Mouse (Mus musculus): ENCODE measurements around the gene Pisd. TPM values are rescaled to one million over a fixed set of nuclear protein-coding genes. Genes with fewer than 3 reads are reported as not detected.

Pisd gene
- total and polyA plus RNA-seq, 3 experiments: 45.2 to 57.1 (median 52.1) TPM

- Histone ChIP-seq H3K9ac (ENCODE audit: insufficient read depth, low read depth) (no peak overlapping the region), H3K9me3 (replicated peaks; ENCODE audit: low read length) (no peaks in the 10 kb centered on the region), H3K27ac (ENCODE audit: insufficient read depth, low read depth) (no peak overlapping the region), H3K27me3 (replicated peaks) (no peaks in the 10 kb centered on the region), H3K4me2 (ENCODE audit: insufficient read depth, low read depth, poor library complexity, severe bottlenecking) (no peak overlapping the region), H3K36me3 (replicated peaks in 1 of 2; ENCODE audit: control insufficient read depth in 1 of 2, insufficient read depth in 1 of 2, low read length in 1 of 2) (peaks cover 0 to under 1% of the 10 kb centered on the region in 2 experiments), H3K4me1 (ENCODE audit: control insufficient read depth in 1 of 2, insufficient read depth in 2 of 2) (peaks cover 0 to 4% of the 10 kb centered on the region in 2 experiments; a peak in 2 of 4 replicates), H3K79me2 (replicated peaks; ENCODE audit: control insufficient read depth, extremely low read depth, insufficient read depth, poor library complexity, severe bottlenecking) (no peaks in the 10 kb centered on the region), H3K4me3 (replicated peaks in 1 of 3; ENCODE audit: low read depth in 2 of 3, low read length in 2 of 3, poor library complexity in 1 of 3) (no peak overlapping the region)
- no peak for DNase-seq (ENCODE audit: extremely low read depth)
- dilution Hi-C loops (cut with MboI; ENCODE audit: extremely low pct_ligation_motif_present, extremely low pct_unique_long_range_greater_than_20kb, low sequenced_read_pairs): no loop called here
- no peak for TF ChIP-seq CHD1 (IDR thresholded peaks at IDR 0.05; ENCODE audit: low read depth, low read length)
- TF ChIP-seq ELF1 (IDR thresholded peaks at IDR 0.05; ENCODE audit: low read depth, low read length): no peak
- TF ChIP-seq E2F4 (IDR thresholded peaks at IDR 0.05; ENCODE audit: insufficient replicate concordance, low read depth, low read length): no peak
- no peak for TF ChIP-seq POLR2AphosphoS2 (IDR thresholded peaks at IDR 0.05; ENCODE audit: low read depth, low read length)
- no peak for TF ChIP-seq SMC3 (IDR thresholded peaks at IDR 0.05; ENCODE audit: low read depth, low read length)
- TF ChIP-seq JUND (conservative IDR thresholded peaks at IDR 0.05; ENCODE audit: low read depth, low read length): no peak
- TF ChIP-seq PAX5 (IDR thresholded peaks at IDR 0.05; ENCODE audit: low read length): no peak
- no peak for TF ChIP-seq IRF4 (IDR thresholded peaks at IDR 0.05; ENCODE audit: low read depth, low read length)
- no peak for TF ChIP-seq HCFC1 (IDR thresholded peaks at IDR 0.05; ENCODE audit: low read depth, low read length)
- TF ChIP-seq ZMIZ1 (IDR thresholded peaks at IDR 0.05; ENCODE audit: low read depth, low read length): no peak
- TF ChIP-seq MAX (IDR thresholded peaks at IDR 0.05; ENCODE audit: low read length): no peak
- in situ Hi-C loops (cut with MboI; ENCODE audit: low pct_ligation_motif_present, low pct_unique_long_range_greater_than_20kb, low sequenced_read_pairs): no loop called here
Measured at GRCm38 (mm10) chr5:32720416-32720815, 65.0 kb downstream of the Pisd start.

- Histone ChIP-seq H3K4me3 (replicated peaks in 1 of 3; ENCODE audit: low read depth in 2 of 3, low read length in 2 of 3, poor library complexity in 1 of 3) (no peak overlapping the region), H3K4me2 (ENCODE audit: insufficient read depth, low read depth, poor library complexity, severe bottlenecking) (no peak overlapping the region), H3K4me1 (ENCODE audit: control insufficient read depth in 1 of 2, insufficient read depth in 2 of 2) (peaks cover 0 to 4% of the 10 kb centered on the region in 2 experiments; a peak in 2 of 4 replicates), H3K9ac (ENCODE audit: insufficient read depth, low read depth) (no peak overlapping the region), H3K27ac (ENCODE audit: insufficient read depth, low read depth) (no peak overlapping the region), H3K9me3 (replicated peaks; ENCODE audit: low read length) (no peaks in the 10 kb centered on the region), H3K36me3 (replicated peaks in 1 of 2; ENCODE audit: control insufficient read depth in 1 of 2, insufficient read depth in 1 of 2, low read length in 1 of 2) (no peaks in the 10 kb centered on the region), H3K79me2 (replicated peaks; ENCODE audit: control insufficient read depth, extremely low read depth, insufficient read depth, poor library complexity, severe bottlenecking) (no peaks in the 10 kb centered on the region), H3K27me3 (replicated peaks) (no peaks in the 10 kb centered on the region)
- in situ Hi-C loops (cut with MboI; ENCODE audit: low pct_ligation_motif_present, low pct_unique_long_range_greater_than_20kb, low sequenced_read_pairs): no loop called here
- TF ChIP-seq NELFE (IDR thresholded peaks at IDR 0.05; ENCODE audit: low read depth, low read length) (no peak), RAD21 (IDR thresholded peaks at IDR 0.05; ENCODE audit: low read depth, low read length) (no peak), HCFC1 (IDR thresholded peaks at IDR 0.05; ENCODE audit: low read depth, low read length) (no peak), CHD2 (IDR thresholded peaks at IDR 0.05; ENCODE audit: low read length) (no peak), ZC3H11A (IDR thresholded peaks at IDR 0.05; ENCODE audit: low read depth, low read length) (no peak), SMC3 (IDR thresholded peaks at IDR 0.05; ENCODE audit: low read depth, low read length) (no peak), EP300 (IDR thresholded peaks at IDR 0.05; ENCODE audit: low read length) (no peak), E2F4 (IDR thresholded peaks at IDR 0.05; ENCODE audit: insufficient replicate concordance, low read depth, low read length) (no peak), KAT2A (IDR thresholded peaks at IDR 0.05; ENCODE audit: insufficient replicate concordance, low read length) (no peak), BHLHE40 (IDR thresholded peaks at IDR 0.05; ENCODE audit: low read depth, low read length) (no peak), MXI1 (IDR thresholded peaks at IDR 0.05; ENCODE audit: low read depth, low read length) (no peak), IRF4 (IDR thresholded peaks at IDR 0.05; ENCODE audit: low read depth, low read length) (no peak), UBTF (IDR thresholded peaks at IDR 0.05; ENCODE audit: low read depth, low read length) (no peak), MYC (IDR thresholded peaks at IDR 0.05; ENCODE audit: low read depth, low read length) (no peak), JUN (IDR thresholded peaks at IDR 0.05; ENCODE audit: insufficient read depth, low read depth, low read length) (no peak), GABPA (IDR thresholded peaks at IDR 0.05; ENCODE audit: insufficient replicate concordance, low read depth, low read length) (no peak), MAZ (IDR thresholded peaks at IDR 0.05; ENCODE audit: low read depth, low read length) (no peak)
- no peak for DNase-seq (ENCODE audit: extremely low read depth)
- dilution Hi-C loops (cut with MboI; ENCODE audit: extremely low pct_ligation_motif_present, extremely low pct_unique_long_range_greater_than_20kb, low sequenced_read_pairs): no loop called here
Measured at GRCm38 (mm10) chr5:32718916-32719315, 66.5 kb downstream of the Pisd start.
